17 mouse cellular contexts compared by ENCODE assay signal in the genomic region with DNA sequence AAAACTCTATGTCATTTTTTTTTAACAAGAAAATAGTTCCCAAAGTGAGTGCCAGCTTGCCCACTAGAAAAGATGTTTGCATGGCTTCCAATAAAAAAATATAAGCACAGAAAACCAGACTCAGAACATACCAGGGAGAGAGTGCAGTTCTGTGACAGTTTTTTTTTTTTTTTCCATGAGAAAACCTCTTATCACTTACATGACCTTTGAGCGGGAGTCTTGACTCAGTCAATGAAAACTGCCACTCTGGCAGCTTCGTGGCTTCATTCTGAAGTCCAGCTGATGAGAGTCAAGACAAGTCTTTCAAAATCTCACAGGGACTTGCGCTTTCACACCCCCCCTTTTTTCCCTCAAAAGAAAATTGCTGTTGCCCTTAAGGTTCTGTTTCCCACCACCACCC.
"Had no signal": no experiment of that assay in that cellular context is flagged by ENCODE, and none has a peak within 500 bp of the region (broad histone marks: within the 10 kb centered on the region; RNA-seq: fewer than 3 reads in every experiment).

No protein-coding gene starts in this region.

- H3K4me3 ChIP-seq: neural tube, embryonic 12.5 days; neural tube, embryonic 13.5 days; neural tube, embryonic 15.5 days; stomach, embryonic 15.5 days had no signal

- H3K36me3 ChIP-seq: neural tube, embryonic 12.5 days; neural tube, embryonic 13.5 days; neural tube, embryonic 15.5 days; stomach, embryonic 15.5 days had no signal

- H3K9me3 ChIP-seq: neural tube, embryonic 12.5 days; neural tube, embryonic 13.5 days; neural tube, embryonic 15.5 days; stomach, embryonic 15.5 days had no signal

- H3K9ac ChIP-seq: neural tube, embryonic 12.5 days; neural tube, embryonic 13.5 days; neural tube, embryonic 15.5 days; stomach, embryonic 15.5 days had no signal

- H3K27ac ChIP-seq: neural tube, embryonic 12.5 days; neural tube, embryonic 13.5 days; neural tube, embryonic 15.5 days; stomach, embryonic 15.5 days; stomach, postnatal 0 days had no signal

- H3K4me2 ChIP-seq: neural tube, embryonic 12.5 days; neural tube, embryonic 13.5 days; neural tube, embryonic 15.5 days; stomach, embryonic 15.5 days had no signal

- DNase-seq: retina, postnatal 1 day; right cerebral cortex, adult 18-20 months; right cerebral cortex, postnatal 14 days; right cerebral cortex, postnatal 25 days; right cerebral cortex, postnatal 4 days; spleen, adult 18-20 months; thymus, adult 18-20 months; thymus, adult 2 months; thymus, postnatal 14 days; thymus, postnatal 25 days; thymus, postnatal 36 days; thymus, postnatal 4 days had no signal

- H3K27me3 ChIP-seq: neural tube, embryonic 12.5 days; neural tube, embryonic 13.5 days; neural tube, embryonic 15.5 days; stomach, embryonic 15.5 days had no signal

- H3K4me1 ChIP-seq: neural tube, embryonic 12.5 days; neural tube, embryonic 13.5 days; neural tube, embryonic 15.5 days; stomach, embryonic 15.5 days had no signal
